Mouse (Mus musculus) lung, embryonic 16.5 days (tissue): ENCODE data around the gene Mocs1. TPM values are rescaled to one million over a fixed set of nuclear protein-coding genes. Genes with fewer than 3 reads are reported as not detected.
A peak's percentile ranks its signal among the peaks of the same experiment; 100 is the strongest.

Experiments used
- ATAC-seq: fragments of 200-750 bp; cut with Nextera tagmentation; 2 replicates; pipeline ENCODE4 v1.8.0; 2017; ENCODE audit warnings: low read depth, mild to moderate bottlenecking, moderate library complexity
- H3K27ac ChIP-seq: fragments of 300-500 bp; sonication (generic); 2 replicates; pipeline ENCODE4 v1.5.1; 2014; ENCODE audit warnings: mild to moderate bottlenecking, control low read depth, low read length
- H3K27me3 ChIP-seq: fragments of 300-500 bp; sonication (generic); 2 replicates; pipeline ENCODE4 v1.6.1; 2014; ENCODE audit warnings: low read depth, low read length, mixed read lengths; ENCODE audit not compliant: control insufficient read depth, insufficient read depth
- H3K36me3 ChIP-seq: fragments of 300-500 bp; sonication (generic); 2 replicates; pipeline ENCODE4 v1.6.1; 2014; ENCODE audit warnings: low read length; ENCODE audit not compliant: control insufficient read depth, insufficient read depth
- H3K4me1 ChIP-seq: fragments of 300-500 bp; sonication (generic); replicated peaks from 2 replicates; pipeline ENCODE4 v1.6.1; 2014; ENCODE audit warnings: low read length, mixed read lengths; ENCODE audit not compliant: control insufficient read depth, insufficient read depth
- H3K4me2 ChIP-seq: fragments of 300-500 bp; sonication (generic); 2 replicates; pipeline ENCODE4 v1.6.1; 2014; ENCODE audit warnings: low read depth, low read length, control low read depth
- H3K4me3 ChIP-seq: fragments of 300-500 bp; sonication (generic); 2 replicates; pipeline ENCODE4 v1.5.1; 2014; ENCODE audit warnings: mild to moderate bottlenecking, low read length, control low read depth
- H3K9ac ChIP-seq: fragments of 300-500 bp; sonication (generic); 2 replicates; pipeline ENCODE4 v1.6.1; 2014; ENCODE audit warnings: low read length, control low read depth
- H3K9me3 ChIP-seq: fragments of 300-500 bp; sonication (generic); 2 replicates; pipeline ENCODE4 v1.6.1; 2016; ENCODE audit warnings: low read length; ENCODE audit not compliant: control insufficient read depth
- WGBS: fragments of 180-500 bp; shearing (Covaris S2); extraction: QIAGEN DNeasy Blood & Tissue Kit; methylation state at CpG from one replicate; pipeline ENCODE4 v1.1.7; 2014; 5-methylcytosine and 5-hydroxymethylcytosine counted together
- polyA plus RNA-seq: library from polyadenylated mRNA; unstranded; fragments of >200 nt; fragmentation: Nextera tagmentation; extraction: Ambion mirVana; gene quantifications from 2 replicates; pipeline ENCODE4 v1.2.1, GENCODE M21; 2015

The Mocs1 gene
- polyA plus RNA-seq, 1 experiment from 2014 or later = 9.9 TPM

- Histone ChIP-seq H3K9me3 (no peaks in the 10 kb centered on the region), H3K9ac (no peak overlapping the region), H3K36me3 (peaks cover 32% of the 10 kb centered on the region), H3K27me3 (no peaks in the 10 kb centered on the region), H3K4me2 (no peak overlapping the region), H3K4me1 (no peaks in the 10 kb centered on the region), H3K27ac (no peak overlapping the region), H3K4me3 (no peak overlapping the region)
- WGBS = 44% methylated on average over 5 of the region's 5 CpGs
- ATAC-seq = 0 out of 2 replicates have a peak, but pooled peaks have one; percentile 47
Observed at GRCm38 (mm10) chr17:49489098-49489497, 60.9 kb downstream of the Mocs1 start.

DNA sequence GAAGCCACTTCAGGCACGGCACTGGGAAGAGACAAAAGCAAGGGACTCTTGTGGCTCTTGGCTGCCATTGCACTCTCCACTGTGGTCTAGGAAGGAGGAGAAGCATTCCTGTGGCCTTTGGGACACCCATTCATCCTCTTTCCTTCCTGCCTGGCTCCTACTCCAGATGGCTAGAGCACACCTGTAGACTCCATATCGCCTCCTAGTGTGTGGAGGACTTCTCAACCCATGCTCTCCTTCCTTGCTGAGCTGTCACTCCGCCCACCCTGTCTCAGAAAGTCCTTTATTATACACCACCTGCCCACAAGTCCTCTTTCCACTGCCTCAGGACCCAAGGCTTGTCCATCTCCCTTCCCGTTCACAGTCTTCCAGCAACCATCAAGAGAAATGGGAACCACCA is 65.1 kb downstream of the Mocs1 start:
- no peak overlapping the region for H3K4me3 ChIP-seq
- H3K36me3 ChIP-seq = peaks cover 38% of the 10 kb centered on the region
- H3K27ac ChIP-seq = no peak overlapping the region
- no peaks in the 10 kb centered on the region for H3K9me3 ChIP-seq
- 84% methylated on average over 4 of the region's 4 CpGs for WGBS
- H3K27me3 ChIP-seq = no peaks in the 10 kb centered on the region
- no peaks in the 10 kb centered on the region for H3K4me1 ChIP-seq
- H3K4me2 ChIP-seq = no peak overlapping the region
- no peak overlapping the region for H3K9ac ChIP-seq
- ATAC-seq = no peak

DNA sequence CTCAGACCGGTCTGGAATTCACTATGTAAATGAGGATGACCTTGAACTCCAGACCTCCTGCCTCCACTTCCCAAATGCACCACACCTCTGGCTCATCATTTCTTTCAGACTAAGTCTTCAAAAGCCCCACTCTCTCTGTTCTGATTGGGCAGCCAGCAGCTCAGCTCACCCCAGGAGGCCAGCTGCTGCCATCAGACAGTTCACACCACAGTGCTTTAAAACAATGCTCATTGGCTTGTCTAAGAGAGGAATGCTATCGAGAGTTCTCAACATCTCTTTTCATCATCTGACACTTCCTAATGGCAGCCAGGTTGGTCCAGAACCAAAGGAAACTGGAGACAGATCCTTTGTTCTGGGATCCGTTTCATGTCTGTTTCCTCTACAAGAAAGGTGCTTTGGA is 70.0 kb downstream of the Mocs1 start:
- H3K9me3 ChIP-seq = no peaks in the 10 kb centered on the region
- ATAC-seq = no peak
- H3K4me2 ChIP-seq = no peak overlapping the region
- H3K4me1 ChIP-seq = no peaks in the 10 kb centered on the region
- no peaks in the 10 kb centered on the region for H3K27me3 ChIP-seq
- peaks cover 17% of the 10 kb centered on the region for H3K36me3 ChIP-seq
- H3K4me3 ChIP-seq = no peak overlapping the region
- H3K9ac ChIP-seq = no peak overlapping the region
- 67% methylated on average over 3 of the region's 3 CpGs for WGBS
- no peak overlapping the region for H3K27ac ChIP-seq

DNA sequence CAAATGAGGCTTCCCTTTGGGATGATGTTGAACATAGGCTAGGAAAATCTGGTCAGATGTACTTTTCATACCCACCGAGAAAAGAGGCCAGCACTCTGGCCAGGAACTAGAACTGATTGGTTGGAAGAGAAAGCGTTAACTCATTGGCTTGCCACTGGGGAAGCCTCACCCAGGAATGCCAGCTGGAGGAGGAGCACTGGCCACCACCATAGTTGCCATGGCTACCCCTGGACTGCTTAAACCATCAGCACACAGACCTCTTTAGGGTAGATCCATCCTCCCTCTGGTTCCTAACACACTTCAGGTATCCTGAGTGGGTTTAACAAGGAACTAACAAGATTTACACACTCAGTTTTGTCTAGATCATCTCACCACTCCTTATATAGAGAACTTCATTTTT is 71.5 kb downstream of the Mocs1 start:
- peaks cover 11% of the 10 kb centered on the region for H3K36me3 ChIP-seq
- no peak overlapping the region for H3K27ac ChIP-seq
- no peaks in the 10 kb centered on the region for H3K4me1 ChIP-seq

GRCm38 (mm10) chr17:49500234-49500633 is 72.1 kb downstream of the Mocs1 start:
- Histone ChIP-seq H3K4me1 (no peaks in the 10 kb centered on the region), H3K9ac (no peak overlapping the region), H3K27ac (no peak overlapping the region), H3K36me3 (peaks cover 5% of the 10 kb centered on the region), H3K4me3 (no peak overlapping the region), H3K9me3 (no peaks in the 10 kb centered on the region), H3K4me2 (no peak overlapping the region), H3K27me3 (no peaks in the 10 kb centered on the region)
- no peak for ATAC-seq
- 25% methylated on average over 2 of the region's 2 CpGs for WGBS

More for the DNA sequence above, 71.5 kb downstream of the Mocs1 start:
- Histone ChIP-seq H3K9ac (no peak overlapping the region), H3K4me3 (no peak overlapping the region), H3K9me3 (no peaks in the 10 kb centered on the region), H3K4me2 (no peak overlapping the region), H3K27me3 (no peaks in the 10 kb centered on the region)
- 81% methylated on average over 2 of the region's 2 CpGs for WGBS
- ATAC-seq = peak; percentile 46; the same call in 1 of the 2 replicates

DNA sequence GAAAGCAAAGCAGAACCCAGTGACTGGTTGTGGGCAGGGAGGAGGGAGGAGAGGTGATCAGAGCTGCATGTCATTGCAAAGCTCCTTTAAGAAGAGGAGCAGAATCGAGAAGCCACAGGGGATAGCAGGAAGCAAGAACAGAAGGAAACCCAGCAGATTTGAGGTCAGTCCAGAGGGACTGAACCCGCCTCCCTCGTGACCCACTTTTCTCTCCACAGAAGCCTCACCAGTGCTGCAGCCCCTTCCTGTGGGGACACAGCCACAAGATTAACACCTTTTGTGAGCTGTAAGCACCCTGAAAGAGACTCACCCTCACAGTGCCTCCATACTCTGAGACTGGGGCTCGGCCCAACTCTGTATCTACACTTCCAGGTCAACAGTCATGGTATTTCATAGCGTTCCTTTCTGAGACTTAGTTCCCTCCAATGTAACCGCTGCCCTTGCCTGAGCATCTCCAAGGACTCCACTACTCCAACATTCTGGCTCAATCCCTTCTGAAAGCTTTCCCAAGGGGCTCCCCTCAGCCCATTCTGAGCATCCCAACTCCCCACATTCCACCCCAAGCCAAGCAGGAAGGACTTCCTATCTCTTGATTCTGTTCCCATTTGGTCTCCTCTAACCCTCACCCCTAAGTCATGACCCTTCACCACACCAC is 75.2 kb downstream of the Mocs1 start:
- WGBS = 76% methylated on average over 6 of the region's 6 CpGs
- H3K27me3 ChIP-seq = no peaks in the 10 kb centered on the region
- H3K36me3 ChIP-seq = no peaks in the 10 kb centered on the region
- no peak for ATAC-seq
- H3K4me2 ChIP-seq = no peak overlapping the region
- H3K9me3 ChIP-seq = no peaks in the 10 kb centered on the region
- no peak overlapping the region for H3K27ac ChIP-seq
- no peak overlapping the region for H3K4me3 ChIP-seq
- H3K9ac ChIP-seq = no peak overlapping the region
- H3K4me1 ChIP-seq = no peaks in the 10 kb centered on the region

Other genes starting within 250 kb of the Mocs1 start
- 16.8 and 16.9 TPM in 2 replicates for gene Daam2, start 136.0 kb downstream of the Mocs1 start, polyA plus RNA-seq
- gene Kif6, start 186.8 kb downstream of the Mocs1 start, polyA plus RNA-seq = 3.8 and 5.2 TPM in 2 replicates